20 mouse cellular contexts compared by ENCODE assay signal in the genomic region with DNA sequence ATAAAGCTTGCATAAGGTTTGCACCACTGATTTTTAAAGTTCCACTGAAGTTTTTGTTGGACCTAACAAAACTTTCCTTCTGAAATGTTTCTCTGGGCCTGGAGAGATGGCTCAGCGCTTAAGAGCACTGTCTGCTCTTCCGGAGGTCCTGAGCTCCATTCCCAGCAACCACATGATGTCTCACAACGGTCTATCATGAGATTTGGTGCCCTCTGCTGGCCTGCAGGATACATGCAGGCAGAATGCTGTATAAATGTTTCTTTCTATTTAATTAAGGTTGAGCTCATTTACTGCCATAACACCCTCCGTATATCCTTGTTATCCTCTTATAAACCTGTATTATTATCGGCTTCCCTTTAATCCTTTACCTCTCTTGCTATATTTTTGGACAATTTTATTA.
A peak's percentile ranks its signal among the peaks of the same experiment; 100 is the strongest.
DNase-seq lines count a peak whose midpoint lies in the region; ATAC-seq and TF ChIP-seq lines count a peak whose summit lies in the region.
"Had no signal": no experiment of that assay in that cellular context is flagged by ENCODE, and none has a peak within 500 bp of the region (broad histone marks: within the 10 kb centered on the region; RNA-seq: fewer than 3 reads in every experiment).

No protein-coding gene starts in this region.

- no peak for DNase-seq in forebrain, postnatal 0 days
- no peak for DNase-seq in liver, embryonic 14.5 days (ENCODE audit: low read depth in 3 of 3, low spot score in 3 of 3)
- DNase-seq in liver, embryonic 11.5 days (ENCODE audit: low spot score), result no peak
- peak; percentile 1 for DNase-seq in A20 (ENCODE audit: low read depth, low spot score)
- DNase-seq in brain, embryonic 14.5 days (ENCODE audit: low read depth), result no peak
- DNase-seq in right cerebral cortex, adult 2 months (ENCODE audit: low spot score in 2 of 2), result no peak
- no peak for DNase-seq in right cerebral cortex, postnatal 4 days
- DNase-seq: adrenal gland, postnatal 10 days; cerebellum, adult 18-20 months; cerebellum, postnatal 36 days; gastrocnemius, adult 2 months; thymus, adult 18-20 months had no signal

- H3K4me3 ChIP-seq in forebrain, postnatal 0 days (ENCODE audit: low read depth, low read length), result no peak overlapping the region
- H3K4me3 ChIP-seq in forebrain, embryonic 16.5 days (replicated peaks; ENCODE audit: low read length), result no peak overlapping the region
- no peak overlapping the region for H3K4me3 ChIP-seq in liver, embryonic 14.5 days (ENCODE audit: insufficient read depth in 1 of 2, low read depth in 2 of 2, low read length in 2 of 2)
- no peak overlapping the region for H3K4me3 ChIP-seq in liver, embryonic 11.5 days (ENCODE audit: low read depth, low read length)
- H3K4me3 ChIP-seq: embryonic facial prominence, embryonic 15.5 days; gastrocnemius, adult 2 months; heart, embryonic 12.5 days; lung, embryonic 15.5 days; midbrain, embryonic 10.5 days had no signal

- H3K27me3 ChIP-seq in forebrain, postnatal 0 days (ENCODE audit: insufficient read depth, low read length), result no peaks in the 10 kb centered on the region
- no peaks in the 10 kb centered on the region for H3K27me3 ChIP-seq in forebrain, embryonic 16.5 days (replicated peaks; ENCODE audit: control insufficient read depth, insufficient read depth, low read length)
- no peaks in the 10 kb centered on the region for H3K27me3 ChIP-seq in liver, embryonic 14.5 days (ENCODE audit: control insufficient read depth, insufficient read depth, low read length)
- no peaks in the 10 kb centered on the region for H3K27me3 ChIP-seq in liver, embryonic 11.5 days (replicated peaks; ENCODE audit: control insufficient read depth, insufficient read depth, low read length)
- H3K27me3 ChIP-seq: embryonic facial prominence, embryonic 15.5 days; heart, embryonic 12.5 days; lung, embryonic 15.5 days had no signal

- H3K4me2 ChIP-seq in forebrain, postnatal 0 days (ENCODE audit: low read depth), result no peak overlapping the region
- no peak overlapping the region for H3K4me2 ChIP-seq in forebrain, embryonic 16.5 days (ENCODE audit: low read length)
- H3K4me2 ChIP-seq in liver, embryonic 14.5 days (ENCODE audit: low read depth), result no peak overlapping the region
- H3K4me2 ChIP-seq in liver, embryonic 11.5 days, result no peak overlapping the region
- H3K4me2 ChIP-seq: embryonic facial prominence, embryonic 15.5 days; heart, embryonic 12.5 days; hindbrain, embryonic 14.5 days; lung, embryonic 15.5 days had no signal

- no peak overlapping the region for H3K27ac ChIP-seq in forebrain, postnatal 0 days (ENCODE audit: low read depth, low read length)
- H3K27ac ChIP-seq in forebrain, embryonic 16.5 days (ENCODE audit: low read length), result no peak overlapping the region
- H3K27ac ChIP-seq in liver, embryonic 14.5 days, result no peak overlapping the region
- H3K27ac ChIP-seq in liver, embryonic 11.5 days (ENCODE audit: low read depth, low read length), result no peak overlapping the region
- H3K27ac ChIP-seq: embryonic facial prominence, embryonic 15.5 days; gastrocnemius, adult 2 months; hindbrain, embryonic 14.5 days; lung, embryonic 15.5 days; macrophage; midbrain, embryonic 10.5 days had no signal

- 94% methylated on average over 5 of the region's 5 CpGs for WGBS in forebrain, postnatal 0 days
- WGBS in forebrain, embryonic 16.5 days, result 92% methylated on average over 5 of the region's 5 CpGs
- WGBS in liver, embryonic 14.5 days (ENCODE audit: insufficient replicate concordance), result 65% methylated on average over 5 of the region's 5 CpGs
- 85% methylated on average over 5 of the region's 5 CpGs for WGBS in liver, embryonic 11.5 days

- no peaks in the 10 kb centered on the region for H3K4me1 ChIP-seq in forebrain, postnatal 0 days (ENCODE audit: insufficient read depth)
- no peaks in the 10 kb centered on the region for H3K4me1 ChIP-seq in forebrain, embryonic 16.5 days (replicated peaks; ENCODE audit: control insufficient read depth, insufficient read depth, low read length)
- H3K4me1 ChIP-seq in liver, embryonic 14.5 days (replicated peaks; ENCODE audit: control insufficient read depth in 2 of 2, insufficient read depth in 2 of 2, low read length in 1 of 2), result no peaks in the 10 kb centered on the region
- no peaks in the 10 kb centered on the region for H3K4me1 ChIP-seq in liver, embryonic 11.5 days (replicated peaks; ENCODE audit: control insufficient read depth, insufficient read depth, low read length)
- H3K4me1 ChIP-seq: embryonic facial prominence, embryonic 15.5 days; heart, embryonic 12.5 days; lung, embryonic 15.5 days; midbrain, embryonic 10.5 days had no signal

- TF ChIP-seq CTCF in forebrain, postnatal 0 days (IDR thresholded peaks at IDR 0.05; ENCODE audit: low read depth), result peak; percentile 15; the same call in 1 of the 2 replicates
- TF ChIP-seq CTCF in liver, embryonic 14.5 days (IDR thresholded peaks at IDR 0.05; ENCODE audit: low read depth), result peak; percentile 48
- TF ChIP-seq CTCF in brain, embryonic 14.5 days (IDR thresholded peaks at IDR 0.05; ENCODE audit: borderline replicate concordance, extremely low read depth, insufficient read depth, insufficient read length), result peak; percentile 9; the same call in 1 of the 2 replicates

- no peak for ATAC-seq in forebrain, postnatal 0 days
- no peak for ATAC-seq in forebrain, embryonic 16.5 days
- ATAC-seq in liver, embryonic 14.5 days (ENCODE audit: insufficient read depth), result no peak
- ATAC-seq in liver, embryonic 11.5 days (replicated peaks; ENCODE audit: low FRiP score), result no peak
- ATAC-seq: activated CD4-positive, CD25-positive, alpha-beta regulatory T cell, adult 4 months had no signal

- no peaks in the 10 kb centered on the region for H3K36me3 ChIP-seq in forebrain, postnatal 0 days (ENCODE audit: insufficient read depth)
- H3K36me3 ChIP-seq in forebrain, embryonic 16.5 days (ENCODE audit: control insufficient read depth, insufficient read depth), result no peaks in the 10 kb centered on the region
- no peaks in the 10 kb centered on the region for H3K36me3 ChIP-seq in liver, embryonic 14.5 days (replicated peaks; ENCODE audit: control insufficient read depth, insufficient read depth, low read depth)
- no peaks in the 10 kb centered on the region for H3K36me3 ChIP-seq in liver, embryonic 11.5 days (ENCODE audit: control insufficient read depth, insufficient read depth, low read length)
- H3K36me3 ChIP-seq: embryonic facial prominence, embryonic 15.5 days; heart, embryonic 12.5 days; lung, embryonic 15.5 days; midbrain, embryonic 10.5 days had no signal

- no peak for TF ChIP-seq EP300 in liver, embryonic 14.5 days (IDR thresholded peaks at IDR 0.05; ENCODE audit: low read depth)

- H3K9ac ChIP-seq in forebrain, postnatal 0 days, result no peak overlapping the region
- H3K9ac ChIP-seq in forebrain, embryonic 16.5 days (replicated peaks; ENCODE audit: low read depth, low read length), result no peak overlapping the region
- no peak overlapping the region for H3K9ac ChIP-seq in liver, embryonic 14.5 days (replicated peaks)
- H3K9ac ChIP-seq in liver, embryonic 11.5 days (ENCODE audit: low read depth, low read length), result no peak overlapping the region
- H3K9ac ChIP-seq: embryonic facial prominence, embryonic 15.5 days; heart, embryonic 12.5 days; hindbrain, embryonic 14.5 days; lung, embryonic 15.5 days had no signal

- 0 out of 2 replicates have a peak, but pooled peaks cover 3% of the 10 kb centered on the region for H3K9me3 ChIP-seq in forebrain, postnatal 0 days (ENCODE audit: low read length)
- H3K9me3 ChIP-seq in forebrain, embryonic 16.5 days (ENCODE audit: control insufficient read depth, low read length), result 0 out of 2 replicates have a peak, but pooled peaks cover 3% of the 10 kb centered on the region
- H3K9me3 ChIP-seq in liver, embryonic 14.5 days (ENCODE audit: control insufficient read depth, low read length), result no peaks in the 10 kb centered on the region
- no peaks in the 10 kb centered on the region for H3K9me3 ChIP-seq in liver, embryonic 11.5 days (ENCODE audit: control insufficient read depth, low read length)
- H3K9me3 ChIP-seq: embryonic facial prominence, embryonic 15.5 days; lung, embryonic 15.5 days had no signal

- no peak for TF ChIP-seq POLR2A in brain, embryonic 14.5 days (IDR thresholded peaks at IDR 0.05; ENCODE audit: borderline replicate concordance, extremely low read depth, insufficient read depth, insufficient read length, poor library complexity, severe bottlenecking)
